ENCODE assay signal across 17 mouse cellular contexts in the genomic region with DNA sequence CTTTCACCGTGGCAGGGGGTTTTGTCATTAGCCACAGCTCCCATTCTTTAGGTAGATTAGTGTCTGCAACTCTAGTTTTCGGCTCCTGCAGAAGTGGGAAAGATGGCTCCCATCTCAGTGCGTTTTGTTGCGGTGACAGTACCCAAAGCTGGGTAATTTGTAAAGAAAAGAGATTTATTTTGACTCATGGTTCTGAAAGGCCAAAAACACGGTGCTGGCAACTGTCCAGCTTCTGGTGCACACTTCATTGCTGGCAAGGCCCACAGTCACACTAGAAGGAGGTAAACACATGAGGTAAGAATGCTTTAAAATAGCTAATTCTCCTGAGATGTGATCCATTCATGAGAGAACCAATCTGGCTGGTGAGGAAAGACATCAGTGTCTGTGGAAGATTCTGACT. TPM values are rescaled to one million over a fixed set of nuclear protein-coding genes. Genes with fewer than 3 reads are reported as not detected.
"Had no signal": no experiment of that assay in that cellular context is flagged by ENCODE, and none has a peak within 500 bp of the region (broad histone marks: within the 10 kb centered on the region; RNA-seq: fewer than 3 reads in every experiment).

No protein-coding gene starts in this region.

- H3K36me3 ChIP-seq: kidney, embryonic 15.5 days; limb, embryonic 13.5 days; liver, embryonic 12.5 days; liver, embryonic 15.5 days had no signal

- H3K9ac ChIP-seq: kidney, embryonic 15.5 days; limb, embryonic 13.5 days; liver, embryonic 12.5 days; liver, embryonic 15.5 days had no signal

- H3K4me2 ChIP-seq: kidney, embryonic 15.5 days; limb, embryonic 13.5 days; liver, embryonic 12.5 days; liver, embryonic 15.5 days; midbrain, embryonic 11.5 days had no signal

- H3K4me3 ChIP-seq: kidney, embryonic 15.5 days; layer of hippocampus, adult 2 months; limb, embryonic 10.5 days; limb, embryonic 13.5 days; liver, embryonic 12.5 days; liver, embryonic 15.5 days had no signal

- ATAC-seq: liver, embryonic 12.5 days had no signal

- DNase-seq: kidney, adult 11 months; kidney, adult 8-10 months; kidney, postnatal 14 days; kidney, postnatal 4 days; layer of hippocampus, adult 9-11 months; liver; midbrain, embryonic 14.5 days; thymus, adult 18-20 months; thymus, postnatal 36 days had no signal

- H3K9me3 ChIP-seq: kidney, embryonic 15.5 days; limb, embryonic 10.5 days; limb, embryonic 13.5 days; liver, embryonic 12.5 days; liver, embryonic 15.5 days had no signal

- H3K4me1 ChIP-seq: liver, embryonic 12.5 days; liver, embryonic 15.5 days had no signal

- H3K27ac ChIP-seq: kidney, embryonic 15.5 days; layer of hippocampus, adult 2 months; limb, embryonic 10.5 days; limb, embryonic 13.5 days; liver, embryonic 12.5 days; liver, embryonic 15.5 days had no signal

RNA-seq across cellular contexts. Expression of gene Cadm1, which starts 18.9 kb away (rescaled TPM):
- total RNA-seq: megakaryocyte-erythroid progenitor cell, adult 5-6 weeks had no signal
